Mouse (Mus musculus) liver, adult 2 months (tissue): ENCODE measurements around the gene Wnt3a.

Experiments used
- CTCF ChIP-seq: fragments of 200-500 bp; IDR thresholded peaks from 2 replicates; pipeline ENCODE4 v1.5.1; 2011; ENCODE audit warnings: low read depth, low read length, control low read depth
- POLR2A ChIP-seq: fragments of 200-500 bp; IDR thresholded peaks from 2 replicates; pipeline ENCODE4 v1.6.1; 2011; ENCODE audit warnings: low read length, control low read depth; ENCODE audit not compliant: insufficient read depth; ENCODE audit errors: extremely low read depth

GRCm38 (mm10) chr11:59227604-59228121 lies 62.9 kb downstream of the Wnt3a start:
- no peak for TF ChIP-seq POLR2A
- TF ChIP-seq CTCF = no peak
